Mouse (Mus musculus) naive thymus-derived CD4-positive, alpha-beta T cell, adult 5 months (primary cell): ENCODE measurements around the gene Acan. TPM values are rescaled to one million over a fixed set of nuclear protein-coding genes. Genes with fewer than 3 reads are reported as not detected.

Experiments used
- polyA plus RNA-seq: library from polyadenylated mRNA; unstranded; fragments of 100-300 nt; shearing (Covaris generic); gene quantifications from one replicate; pipeline ENCODE4 v1.2.1, GENCODE M21; 2017

Acan gene
- polyA plus RNA-seq = not detected

GRCm38 (mm10) chr7:79053383-79053889 lies at the start of gene Acan:
Gene Acan (plus strand): TSS chr7:79053483.

DNA sequence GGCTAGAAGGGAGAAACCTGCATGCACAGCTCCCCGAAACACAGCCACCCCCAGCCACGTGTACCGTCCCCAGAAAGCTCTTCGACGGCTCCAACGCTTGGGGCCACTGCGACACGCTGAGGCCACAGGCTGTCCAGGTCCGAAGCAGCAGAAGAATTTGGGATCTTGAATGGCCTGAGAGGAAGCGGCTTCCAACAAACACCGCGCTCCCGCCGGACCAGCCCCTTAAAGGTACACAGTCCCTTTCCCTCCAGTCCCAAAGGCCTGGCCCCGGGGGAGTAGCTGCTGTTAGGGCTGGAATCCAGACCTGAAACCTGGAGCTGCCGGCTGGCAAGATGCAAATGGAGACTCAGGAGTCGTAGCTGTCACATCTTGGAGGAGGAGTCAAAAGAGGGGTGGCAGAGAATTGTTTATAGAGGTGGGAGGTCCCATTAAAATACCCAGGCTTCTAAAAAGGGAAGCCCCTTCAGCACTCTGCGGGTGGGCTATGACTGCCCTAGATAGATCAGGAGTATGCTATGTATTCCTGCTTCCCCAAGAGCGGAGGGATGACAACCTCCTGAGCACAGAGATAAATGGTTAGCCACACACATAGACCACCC lies 77.7 kb downstream of the Acan start, which contains the start of gene Hapln3:
Hapln3 (minus strand) TSS at position 176 of the 602 bp plus-strand sequence.

DNA sequence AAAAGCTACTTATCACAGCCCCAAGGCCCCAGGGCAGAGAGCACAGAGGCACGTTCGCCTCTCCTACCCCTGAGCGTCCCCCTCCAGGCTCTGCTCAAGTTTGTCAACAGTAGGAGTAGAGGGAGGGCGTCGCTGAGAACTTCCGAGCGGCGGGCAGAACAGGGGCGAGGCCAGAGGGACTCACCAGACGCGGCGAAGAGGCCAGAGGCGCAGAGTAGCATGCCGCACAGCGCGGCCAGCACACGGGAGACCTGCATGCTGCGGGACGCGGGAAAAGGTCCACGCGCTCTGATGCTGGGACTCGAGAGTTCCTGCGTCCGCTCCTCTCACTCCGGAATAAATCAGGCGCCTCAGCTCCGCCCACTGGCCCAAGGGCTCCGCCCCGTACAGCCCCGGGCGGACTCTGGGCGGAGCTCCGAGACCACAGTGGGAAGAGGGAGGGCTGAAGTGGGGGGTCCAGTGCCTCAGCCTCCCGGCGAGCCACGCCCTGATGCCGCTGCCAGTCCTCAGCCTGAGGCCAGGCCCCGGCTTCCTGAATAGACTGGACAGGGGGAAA lies 95.5 kb downstream of the Acan start, which contains the start of gene Mfge8:
Mfge8 (minus strand) TSS at position 350 of the 556 bp plus-strand sequence.

Other genes starting within 250 kb of the Acan start
- gene Det1, start 206.2 kb upstream of the Acan start, polyA plus RNA-seq = 13.6 TPM
- gene Aen, start 157.6 kb upstream of the Acan start, polyA plus RNA-seq = 27.4 TPM
- 18.1 TPM for gene Isg20, start 140.1 kb upstream of the Acan start, polyA plus RNA-seq
- 0.14 TPM for gene Hapln3, start 77.5 kb downstream of the Acan start, polyA plus RNA-seq
- gene Mfge8, start 95.6 kb downstream of the Acan start, polyA plus RNA-seq = 31.2 TPM
- 13.0 TPM for gene Abhd2, start 219.7 kb downstream of the Acan start, polyA plus RNA-seq